Mouse (Mus musculus): ENCODE data around the gene Fut8. TPM values are rescaled to one million over a fixed set of nuclear protein-coding genes. Genes with fewer than 3 reads are reported as not detected.

The Fut8 gene
- polyA plus RNA-seq, 1 experiment from 2014 or later, result 53.5 TPM

- WGBS, result 45% methylated on average over 9 of the region's 9 CpGs
Measured at GRCm38 (mm10) chr12:77483180-77483855, 245.4 kb downstream of the Fut8 start.

GRCm38 (mm10) chr12:77484761-77485160 is 246.8 kb downstream of the Fut8 start:
- H3K4me2 ChIP-seq, result no peak overlapping the region
- no peaks in the 10 kb centered on the region for H3K27me3 ChIP-seq
- WGBS, result 60% methylated on average over 3 of the region's 3 CpGs
- no peak overlapping the region for H3K4me3 ChIP-seq
- no peak overlapping the region for H3K27ac ChIP-seq (replicated peaks)
- ATAC-seq (ENCODE audit: low read depth), result no peak
- H3K9me3 ChIP-seq, result no peaks in the 10 kb centered on the region
- no peaks in the 10 kb centered on the region for H3K36me3 ChIP-seq
- peaks cover 4% of the 10 kb centered on the region; the same call in 1 of the 2 replicates for H3K4me1 ChIP-seq (replicated peaks)
- no peak overlapping the region for H3K9ac ChIP-seq

More at GRCm38 (mm10) chr12:77483180-77483855, 245.4 kb downstream of the Fut8 start:
- H3K4me3 ChIP-seq, result no peak overlapping the region
- peaks cover 4% of the 10 kb centered on the region; the same call in 1 of the 2 replicates for H3K4me1 ChIP-seq (replicated peaks)
- H3K9ac ChIP-seq, result no peak overlapping the region
- no peak for ATAC-seq (ENCODE audit: low read depth)
- H3K9me3 ChIP-seq, result no peaks in the 10 kb centered on the region
- no peak overlapping the region for H3K27ac ChIP-seq (replicated peaks)
- no peak overlapping the region for H3K4me2 ChIP-seq
- H3K36me3 ChIP-seq, result no peaks in the 10 kb centered on the region
- H3K27me3 ChIP-seq, result no peaks in the 10 kb centered on the region

- no peaks in the 10 kb centered on the region for H3K4me1 ChIP-seq (replicated peaks)
- no peak overlapping the region for H3K9ac ChIP-seq
- WGBS, result 90% methylated on average over 3 of the region's 3 CpGs
- H3K36me3 ChIP-seq, result no peaks in the 10 kb centered on the region
- no peak overlapping the region for H3K4me3 ChIP-seq
- no peaks in the 10 kb centered on the region for H3K9me3 ChIP-seq
- no peak overlapping the region for H3K4me2 ChIP-seq
- ATAC-seq (ENCODE audit: low read depth), result no peak
- H3K27me3 ChIP-seq, result no peaks in the 10 kb centered on the region
- H3K27ac ChIP-seq (replicated peaks), result no peak overlapping the region
Measured at GRCm38 (mm10) chr12:77491478-77491877, 253.6 kb downstream of the Fut8 start.

- H3K36me3 ChIP-seq, result no peaks in the 10 kb centered on the region
- no peaks in the 10 kb centered on the region for H3K9me3 ChIP-seq
- no peak for ATAC-seq (ENCODE audit: low read depth)
- no peak overlapping the region for H3K4me3 ChIP-seq
- no peak overlapping the region for H3K27ac ChIP-seq (replicated peaks)
- 93% methylated on average over 1 of the region's 1 CpGs for WGBS
- 0 out of 2 replicates have a peak, but pooled peaks cover 5% of the 10 kb centered on the region for H3K4me1 ChIP-seq (replicated peaks)
- no peak overlapping the region for H3K9ac ChIP-seq
- no peaks in the 10 kb centered on the region for H3K27me3 ChIP-seq
- H3K4me2 ChIP-seq, result no peak overlapping the region
Measured at GRCm38 (mm10) chr12:77495781-77496180, 257.9 kb downstream of the Fut8 start.

- no peak overlapping the region for H3K27ac ChIP-seq (replicated peaks)
- no peaks in the 10 kb centered on the region for H3K9me3 ChIP-seq
- 68% methylated on average over 2 of the region's 2 CpGs for WGBS
- H3K9ac ChIP-seq, result no peak overlapping the region
- ATAC-seq (ENCODE audit: low read depth), result no peak
- H3K36me3 ChIP-seq, result no peaks in the 10 kb centered on the region
- H3K4me1 ChIP-seq (replicated peaks), result 0 out of 2 replicates have a peak, but pooled peaks cover 11% of the 10 kb centered on the region
- H3K4me3 ChIP-seq, result no peak overlapping the region
- no peaks in the 10 kb centered on the region for H3K27me3 ChIP-seq
- H3K4me2 ChIP-seq, result no peak overlapping the region
Measured at GRCm38 (mm10) chr12:77498153-77498552, 260.2 kb downstream of the Fut8 start.

- no peak overlapping the region for H3K4me2 ChIP-seq
- H3K27ac ChIP-seq (replicated peaks), result no peak overlapping the region
- H3K27me3 ChIP-seq, result no peaks in the 10 kb centered on the region
- no peaks in the 10 kb centered on the region for H3K36me3 ChIP-seq
- no peaks in the 10 kb centered on the region for H3K9me3 ChIP-seq
- no peak for ATAC-seq (ENCODE audit: low read depth)
- 0 out of 2 replicates have a peak, but pooled peaks cover 11% of the 10 kb centered on the region for H3K4me1 ChIP-seq (replicated peaks)
- 73% methylated on average over 5 of the region's 5 CpGs for WGBS
- no peak overlapping the region for H3K4me3 ChIP-seq
- H3K9ac ChIP-seq, result no peak overlapping the region
Measured at GRCm38 (mm10) chr12:77500439-77501055, 262.6 kb downstream of the Fut8 start.

- H3K9me3 ChIP-seq, result no peaks in the 10 kb centered on the region
- H3K9ac ChIP-seq, result no peak overlapping the region
- no peak overlapping the region for H3K4me2 ChIP-seq
- H3K4me3 ChIP-seq, result no peak overlapping the region
- no peaks in the 10 kb centered on the region for H3K36me3 ChIP-seq
- no peak overlapping the region for H3K27ac ChIP-seq (replicated peaks)
- WGBS, result 61% methylated on average over 7 of the region's 7 CpGs
- no peak for ATAC-seq (ENCODE audit: low read depth)
- H3K27me3 ChIP-seq, result no peaks in the 10 kb centered on the region
- 0 out of 2 replicates have a peak, but pooled peaks cover 11% of the 10 kb centered on the region for H3K4me1 ChIP-seq (replicated peaks)
Measured at GRCm38 (mm10) chr12:77501466-77502240, 263.7 kb downstream of the Fut8 start.

GRCm38 (mm10) chr12:77502243-77502642 is 264.3 kb downstream of the Fut8 start:
- H3K4me2 ChIP-seq, result no peak overlapping the region
- H3K4me1 ChIP-seq (replicated peaks), result 0 out of 2 replicates have a peak, but pooled peaks cover 11% of the 10 kb centered on the region
- H3K36me3 ChIP-seq, result no peaks in the 10 kb centered on the region
- no peak overlapping the region for H3K4me3 ChIP-seq
- 84% methylated on average over 3 of the region's 3 CpGs for WGBS
- no peak overlapping the region for H3K27ac ChIP-seq (replicated peaks)
- H3K9me3 ChIP-seq, result no peaks in the 10 kb centered on the region
- H3K9ac ChIP-seq, result no peak overlapping the region
- no peaks in the 10 kb centered on the region for H3K27me3 ChIP-seq
- ATAC-seq (ENCODE audit: low read depth), result no peak

- Histone ChIP-seq H3K27me3 (no peaks in the 10 kb centered on the region), H3K4me2 (no peak overlapping the region), H3K27ac (replicated peaks) (no peak overlapping the region), H3K4me1 (replicated peaks) (0 out of 2 replicates have a peak, but pooled peaks cover 6% of the 10 kb centered on the region), H3K4me3 (no peak overlapping the region), H3K36me3 (no peaks in the 10 kb centered on the region), H3K9me3 (no peaks in the 10 kb centered on the region), H3K9ac (no peak overlapping the region)
- WGBS, result 84% methylated on average over 2 of the region's 2 CpGs
- ATAC-seq (ENCODE audit: low read depth), result no peak
Measured at GRCm38 (mm10) chr12:77505431-77505830, 267.5 kb downstream of the Fut8 start.

GRCm38 (mm10) chr12:77507770-77508169 is 269.8 kb downstream of the Fut8 start:
- no peak overlapping the region for H3K4me3 ChIP-seq
- ATAC-seq (ENCODE audit: low read depth), result no peak
- no peak overlapping the region for H3K27ac ChIP-seq (replicated peaks)
- H3K9ac ChIP-seq, result no peak overlapping the region
- no peaks in the 10 kb centered on the region for H3K36me3 ChIP-seq
- no peaks in the 10 kb centered on the region for H3K9me3 ChIP-seq
- no peaks in the 10 kb centered on the region for H3K4me1 ChIP-seq (replicated peaks)
- H3K27me3 ChIP-seq, result no peaks in the 10 kb centered on the region
- WGBS, result 92% methylated on average over 24 of the region's 24 CpGs
- no peak overlapping the region for H3K4me2 ChIP-seq

- no peaks in the 10 kb centered on the region for H3K9me3 ChIP-seq
- H3K9ac ChIP-seq, result no peak overlapping the region
- no peaks in the 10 kb centered on the region for H3K4me1 ChIP-seq (replicated peaks)
- no peak overlapping the region for H3K4me3 ChIP-seq
- H3K27ac ChIP-seq (replicated peaks), result no peak overlapping the region
- no peaks in the 10 kb centered on the region for H3K27me3 ChIP-seq
- no peaks in the 10 kb centered on the region for H3K36me3 ChIP-seq
- 75% methylated on average over 7 of the region's 7 CpGs for WGBS
- no peak overlapping the region for H3K4me2 ChIP-seq
- no peak for ATAC-seq (ENCODE audit: low read depth)
Measured at GRCm38 (mm10) chr12:77510758-77511157, 272.8 kb downstream of the Fut8 start.

- Histone ChIP-seq H3K9ac (no peak overlapping the region), H3K9me3 (no peaks in the 10 kb centered on the region), H3K4me2 (no peak overlapping the region), H3K27me3 (no peaks in the 10 kb centered on the region), H3K4me3 (no peak overlapping the region), H3K27ac (replicated peaks) (no peak overlapping the region), H3K36me3 (no peaks in the 10 kb centered on the region), H3K4me1 (replicated peaks) (no peaks in the 10 kb centered on the region)
- no peak for ATAC-seq (ENCODE audit: low read depth)
- 83% methylated on average over 9 of the region's 9 CpGs for whole genome bisulfite sequencing
Measured at GRCm38 (mm10) chr12:77511206-77511605, 273.3 kb downstream of the Fut8 start.

Measured in neural tube, embryonic 13.5 days (tissue).